Mouse (Mus musculus) adrenal gland, postnatal 14 days (tissue): ENCODE results near the gene Yod1. TPM values are rescaled to one million over a fixed set of nuclear protein-coding genes. Genes with fewer than 3 reads are reported as not detected.

Experiments
- DNase-seq: peaks from one replicate; pipeline ENCODE4 v3.0.0; 2021; ENCODE audit warnings: mixed read lengths
- total RNA-seq: library from RNA; stranded (reverse); gene quantifications from 2 replicates; pipeline ENCODE4 v1.2.3, GENCODE M21; 2021

Yod1 gene
- total RNA-seq, 1 experiment from 2014 or later = 10.1 TPM

DNA sequence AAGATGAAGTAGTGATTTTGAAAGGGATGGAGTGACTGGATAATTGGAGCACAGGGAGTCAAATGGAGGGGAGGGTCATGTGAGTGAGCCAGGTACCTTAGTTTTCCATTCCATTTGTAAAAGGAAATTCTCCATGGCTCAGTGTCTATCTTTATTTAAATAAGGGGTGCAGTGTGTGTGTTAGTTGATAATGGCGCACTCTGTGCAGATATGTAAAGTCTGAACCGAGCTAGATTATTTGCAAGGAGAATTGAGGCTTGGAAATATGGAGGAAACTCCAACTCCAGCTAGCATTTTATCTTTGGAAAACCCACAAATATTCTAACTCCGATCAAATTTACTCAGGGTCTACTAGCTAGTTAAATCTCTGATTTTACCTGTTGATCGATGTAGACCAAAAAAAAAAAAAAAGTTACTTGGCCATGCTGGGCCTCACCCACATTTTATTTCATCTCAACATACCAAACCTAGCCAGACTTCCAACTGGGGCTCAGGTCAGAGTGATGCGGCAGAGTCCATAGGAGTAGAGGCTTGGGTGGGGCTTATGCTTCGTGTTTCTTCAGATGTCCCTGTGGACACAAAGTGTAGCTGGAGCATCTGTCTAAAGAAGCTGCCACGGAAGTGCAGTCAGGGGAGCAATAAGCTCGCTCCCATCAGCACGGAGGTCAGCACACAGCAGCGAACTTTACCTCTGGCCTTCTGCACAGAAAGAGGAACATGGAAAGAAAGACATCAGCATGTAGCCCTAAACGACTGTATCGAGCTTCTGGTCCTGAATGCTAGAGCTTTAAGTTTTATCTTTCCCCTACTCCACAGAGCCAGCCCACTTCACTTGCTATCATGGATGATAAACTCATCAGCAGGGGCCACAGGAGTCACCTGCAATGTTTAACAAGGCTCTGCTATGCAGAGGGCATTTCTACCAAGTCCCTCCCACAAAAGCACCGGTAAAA is 15.9 kb downstream of the Yod1 start:
- no peak for DNase-seq

DNA sequence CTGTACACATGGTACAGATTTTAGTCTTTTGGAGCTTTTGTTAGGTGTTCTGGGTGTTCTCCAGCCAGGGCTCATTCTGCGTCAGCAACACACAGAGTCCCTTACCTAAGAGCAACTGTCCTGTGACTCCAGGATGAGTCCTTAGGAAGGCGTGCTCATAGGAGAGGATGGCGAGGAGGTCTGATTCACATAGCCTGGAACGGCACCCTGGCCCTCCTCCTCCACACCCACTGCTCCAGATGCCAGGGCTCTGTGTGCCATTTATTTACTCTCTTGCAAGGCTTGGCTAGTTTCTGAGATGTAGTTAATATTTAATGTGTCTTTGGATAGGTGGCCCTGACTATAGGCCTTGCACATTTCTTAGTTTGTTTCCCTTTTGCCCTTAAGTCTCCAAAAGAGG is 16.5 kb downstream of the Yod1 start:
- DNase-seq = peak; percentile 20

DNA sequence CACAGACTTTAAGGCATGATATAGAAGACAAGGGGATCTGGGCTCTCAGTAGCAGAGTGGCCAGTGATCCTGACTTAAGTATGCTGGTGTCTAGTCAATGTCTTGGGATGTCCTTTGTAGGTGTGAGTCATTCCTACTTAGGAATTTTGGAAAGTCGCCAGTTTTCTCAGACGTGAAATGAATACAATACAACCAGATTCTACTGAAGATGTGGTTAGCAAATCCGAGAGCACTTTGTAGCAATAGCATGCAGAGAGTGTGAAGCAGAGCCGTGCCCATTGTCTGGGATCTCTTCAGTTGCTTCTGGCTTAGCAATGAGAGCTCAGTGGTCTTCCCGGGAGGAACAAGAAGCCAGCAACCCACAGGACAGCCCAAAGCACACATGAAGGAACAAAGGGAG is 17.3 kb downstream of the Yod1 start:
- DNase-seq = no peak

DNA sequence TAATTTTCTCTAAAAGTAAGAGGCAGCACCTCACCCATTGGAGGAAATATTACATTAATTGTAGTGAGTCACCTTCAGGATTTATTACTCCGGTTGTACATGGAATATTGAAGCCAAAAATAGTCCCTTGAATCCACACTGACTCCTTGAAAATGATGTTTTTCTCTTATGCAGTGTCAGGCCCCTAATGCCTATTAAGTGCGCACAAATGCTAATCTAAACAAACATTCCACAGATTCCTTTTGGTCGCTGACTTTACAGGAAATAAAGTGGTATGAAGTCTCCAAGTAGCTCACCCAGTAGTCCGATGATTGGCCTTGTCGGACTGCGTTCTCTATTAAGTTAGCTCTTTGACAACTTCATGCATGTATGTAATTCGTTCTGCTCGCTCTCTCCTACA is 17.7 kb downstream of the Yod1 start:
- no peak for DNase-seq

DNA sequence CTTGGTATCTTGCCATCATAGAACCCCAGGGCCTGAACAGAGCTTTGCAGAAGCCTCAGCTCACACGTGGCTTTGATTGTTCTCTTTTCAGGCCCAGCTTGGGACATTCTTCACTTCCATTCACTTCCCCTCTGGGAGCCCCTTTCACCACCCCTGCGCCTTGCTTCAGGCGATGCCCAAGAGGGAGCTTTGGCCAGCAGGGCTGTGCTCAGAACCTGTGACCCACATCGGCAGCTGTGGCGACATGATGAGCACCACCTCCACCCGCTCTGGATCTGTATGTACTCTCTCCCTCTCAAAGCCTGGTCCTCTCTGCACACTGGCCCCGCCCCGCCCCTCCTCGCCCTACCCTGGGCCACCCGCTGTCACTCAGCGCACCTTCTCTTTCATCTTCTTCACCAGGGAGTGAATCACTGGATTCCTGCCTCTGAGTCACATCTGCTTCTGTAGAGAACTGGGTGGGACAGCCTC is 20.3 kb downstream of the Yod1 start:
- DNase-seq = peak; percentile 50

DNA sequence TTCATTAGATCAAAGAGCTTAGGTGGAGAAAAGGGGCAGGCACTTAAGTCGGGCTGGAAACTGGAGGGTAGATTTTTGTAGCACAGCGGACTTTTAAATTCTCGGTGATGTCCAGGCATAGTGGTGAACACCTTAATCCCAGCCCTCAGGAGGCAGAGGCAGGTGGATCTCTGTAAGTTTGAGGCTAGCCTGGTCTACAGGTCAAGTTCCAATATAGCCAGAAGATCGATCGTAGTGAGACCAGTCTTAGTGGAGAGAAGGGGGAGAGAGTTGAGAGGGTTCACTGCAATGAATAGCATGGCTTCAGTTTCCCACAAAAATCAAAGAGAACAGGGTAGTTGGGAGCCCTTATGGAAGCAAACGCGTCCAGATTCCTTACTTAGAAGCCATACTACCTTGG is 20.8 kb downstream of the Yod1 start:
- no peak for DNase-seq

DNA sequence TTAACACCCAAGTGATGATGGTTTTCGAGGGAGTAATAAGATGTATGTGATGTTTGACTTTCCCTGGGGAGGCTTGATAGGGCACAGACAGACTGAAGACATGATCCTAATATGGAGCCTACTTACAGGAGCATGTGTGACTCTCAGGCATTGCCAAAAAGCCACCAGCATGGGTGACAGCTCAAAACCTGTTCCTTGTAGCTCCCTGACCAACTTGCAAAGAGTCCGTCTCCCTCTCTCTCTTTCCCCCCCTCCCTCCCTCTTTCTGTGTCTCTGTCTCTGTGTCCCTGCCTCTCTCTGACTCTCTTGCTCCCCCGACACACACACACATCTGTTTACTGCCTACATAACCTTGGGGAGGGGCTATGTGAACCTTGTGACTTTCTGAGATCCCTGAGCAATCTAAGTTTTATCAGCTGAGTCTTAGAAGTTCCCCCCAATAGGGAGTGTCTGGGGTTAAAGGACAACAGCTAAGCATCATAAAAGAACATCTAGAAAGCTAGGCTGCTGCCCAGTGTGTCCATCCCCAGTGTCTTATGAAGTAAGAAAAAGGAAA is 21.5 kb downstream of the Yod1 start:
- DNase-seq = no peak

DNA sequence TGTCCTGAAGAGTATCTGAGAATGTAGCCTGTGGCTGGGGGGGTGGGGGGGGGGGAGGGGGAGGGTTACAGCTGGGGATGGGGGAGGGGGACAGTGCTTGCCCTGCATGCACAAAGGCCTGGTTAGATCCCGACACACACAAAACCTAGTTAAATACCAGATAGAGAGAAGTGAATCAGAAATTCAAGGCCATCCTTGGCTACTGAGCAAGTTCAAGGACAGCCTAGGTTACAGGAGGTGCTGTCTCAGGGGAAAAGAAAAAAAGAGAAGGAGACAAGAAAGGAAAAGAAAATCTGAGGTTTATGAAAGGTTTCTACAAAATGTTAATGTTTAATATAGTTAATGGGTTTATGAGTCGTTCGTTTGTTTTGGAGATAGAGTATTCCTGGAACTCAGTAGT is 22.5 kb downstream of the Yod1 start:
- DNase-seq = no peak

DNA sequence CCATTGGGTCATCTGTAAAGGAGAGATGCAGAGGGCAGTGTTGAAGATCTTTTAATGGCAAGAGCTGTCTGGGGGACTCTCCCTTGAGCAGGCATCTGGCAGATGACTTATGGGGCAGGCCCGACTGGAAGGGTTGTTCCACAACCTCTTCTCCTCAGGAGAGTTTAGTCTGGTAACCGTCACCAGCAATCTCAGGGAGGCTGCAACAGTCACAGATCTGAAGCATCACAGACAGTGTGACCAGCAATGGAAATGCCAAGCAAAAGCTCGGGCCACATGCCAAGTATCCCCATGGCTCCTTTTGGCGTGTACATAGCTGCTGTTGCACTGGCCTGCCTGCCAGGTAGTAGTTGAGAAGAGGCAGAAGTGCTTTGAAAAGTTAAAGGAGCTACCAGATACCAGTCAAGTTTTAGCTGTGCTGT is 23.1 kb downstream of the Yod1 start:
- DNase-seq = peak; percentile 33

DNA sequence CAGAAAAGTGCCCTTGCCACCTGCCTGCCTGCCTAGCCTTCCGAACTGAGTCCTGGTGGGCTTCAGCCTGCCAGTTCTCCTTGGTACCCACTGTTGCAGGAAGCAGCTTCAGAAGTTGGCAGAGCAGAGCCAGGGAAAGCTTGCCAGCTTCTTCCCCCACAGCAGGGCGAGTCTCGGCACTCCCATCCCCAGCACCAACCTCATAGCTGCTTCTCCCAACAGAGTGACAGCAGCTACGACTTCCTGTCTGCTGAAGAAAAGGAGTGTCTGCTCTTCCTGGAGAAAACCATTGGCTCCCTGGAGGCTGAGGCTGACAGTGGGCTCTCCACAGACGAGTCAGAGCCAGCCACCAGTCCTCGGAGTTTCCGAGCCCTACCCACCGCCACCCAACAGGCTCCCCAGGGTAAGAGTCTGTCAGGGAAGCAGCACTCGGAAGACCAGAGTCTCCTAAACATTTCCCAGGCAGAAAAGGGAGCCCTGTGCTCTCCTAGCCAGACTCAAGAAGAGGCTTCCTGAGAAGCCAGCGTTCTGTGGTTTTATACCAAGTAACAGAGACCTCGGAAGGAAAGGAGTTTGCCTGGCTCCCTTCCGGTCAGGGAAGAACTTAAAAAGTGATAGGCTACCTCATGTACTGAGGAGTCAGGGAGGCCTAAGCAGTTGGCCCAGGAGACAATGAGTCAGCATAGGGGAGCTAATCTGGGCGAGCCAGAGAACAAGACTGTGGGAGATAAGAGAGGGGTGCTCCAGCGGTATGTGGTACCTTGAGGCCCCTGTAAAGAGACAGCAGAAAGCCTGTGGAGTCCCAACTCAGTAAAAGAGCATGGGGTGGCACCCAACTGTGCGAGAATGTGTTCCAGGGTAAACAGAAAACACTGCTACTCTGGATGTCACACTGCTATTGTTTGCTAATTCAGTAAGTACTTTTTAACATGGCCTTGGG is 23.9 kb downstream of the Yod1 start:
- DNase-seq = no peak

DNA sequence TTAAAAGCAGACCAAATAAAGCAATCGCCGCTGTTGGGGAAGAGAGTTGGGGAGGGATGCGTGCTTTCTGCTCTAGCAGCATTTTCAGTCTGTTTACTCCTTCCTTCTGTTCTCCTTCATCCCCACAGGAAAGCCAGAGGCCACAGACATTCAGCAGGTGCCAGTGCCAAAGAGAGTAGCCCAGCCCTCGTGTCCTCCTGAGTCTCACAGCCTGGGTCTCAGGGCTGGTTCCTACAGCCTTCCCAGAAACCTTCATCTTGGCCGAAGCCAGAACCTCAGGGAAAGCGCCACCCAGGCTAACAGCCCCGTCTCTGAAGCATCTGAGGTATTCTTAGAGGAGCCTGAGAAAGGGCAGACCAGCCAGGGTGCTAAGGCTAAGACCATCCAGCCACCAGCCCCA is 25.1 kb downstream of the Yod1 start:
- no peak for DNase-seq

DNA sequence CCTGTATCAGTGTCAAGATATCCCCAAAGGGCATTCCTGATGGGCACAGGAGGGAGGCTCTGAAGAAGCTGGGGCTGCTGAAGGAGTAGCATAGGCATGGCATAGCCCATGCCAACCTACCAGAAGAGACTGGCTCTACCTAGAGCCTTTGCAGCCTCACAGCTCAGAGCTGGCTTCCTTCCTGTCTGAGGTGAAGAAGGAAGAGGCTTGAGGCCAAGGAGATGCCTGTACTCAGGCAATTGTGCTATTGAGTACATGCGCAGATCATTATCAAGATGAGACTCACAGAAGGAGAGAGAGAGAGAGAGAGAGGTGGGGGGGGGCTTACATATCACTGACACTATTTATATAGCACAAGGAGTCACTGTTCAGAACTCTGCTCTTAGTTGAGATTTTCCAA is 26.6 kb downstream of the Yod1 start:
- no peak for DNase-seq

DNA sequence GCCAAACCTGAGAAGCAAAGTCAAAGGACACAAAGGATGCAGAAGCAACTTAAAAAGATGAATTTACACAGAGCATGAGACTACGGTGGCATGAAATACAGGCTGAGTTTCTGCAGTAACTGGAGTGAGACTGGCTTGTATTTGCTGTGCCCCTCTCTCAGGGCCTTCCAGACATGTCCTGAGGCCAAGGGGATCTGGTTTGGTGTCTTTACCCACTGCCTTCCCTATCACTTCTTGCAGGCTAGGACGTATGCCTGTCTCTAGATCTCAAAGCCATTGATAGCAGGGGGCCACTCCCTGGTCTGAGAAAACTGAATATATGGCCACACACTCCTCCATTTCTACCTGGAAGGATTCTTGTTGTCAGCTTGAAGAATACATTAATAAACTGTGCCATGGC is 27.1 kb downstream of the Yod1 start:
- no peak for DNase-seq

DNA sequence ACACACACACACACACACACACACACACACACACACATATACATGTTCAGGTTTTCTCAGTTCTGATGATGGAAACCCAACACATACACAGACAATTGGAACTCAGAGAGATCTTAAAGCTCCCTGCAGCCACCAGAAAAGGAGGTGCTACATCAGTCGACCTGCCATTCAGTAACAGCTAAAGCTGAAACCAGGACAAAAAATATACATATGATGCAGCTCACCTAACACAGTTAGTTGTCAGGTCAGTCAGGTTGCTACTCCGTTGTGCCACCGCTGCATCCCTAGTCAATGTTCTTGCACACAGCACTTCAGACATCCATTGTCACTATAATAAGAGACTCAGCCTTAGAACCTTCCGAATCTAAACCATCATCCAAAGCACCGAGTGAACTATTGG is 27.8 kb downstream of the Yod1 start:
- DNase-seq = no peak

DNA sequence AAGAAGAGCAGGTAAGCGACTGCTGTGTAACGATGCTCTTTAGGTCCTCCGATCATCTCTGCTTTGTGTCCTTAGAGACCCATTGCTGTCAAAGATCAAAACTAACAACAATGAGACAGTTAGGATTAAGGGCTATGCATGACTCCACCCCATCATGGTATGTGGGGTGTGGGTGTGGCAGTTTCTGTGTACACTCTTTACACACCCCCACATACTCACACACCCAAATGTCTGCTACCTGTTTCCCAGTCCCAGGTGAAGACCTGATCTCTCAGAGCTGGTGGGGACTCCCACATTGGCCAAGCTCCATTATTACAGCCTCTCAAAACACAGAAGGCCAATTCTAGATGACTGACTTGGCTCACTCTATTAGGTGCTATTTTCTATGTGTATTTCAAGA is 28.5 kb downstream of the Yod1 start:
- DNase-seq = no peak

DNA sequence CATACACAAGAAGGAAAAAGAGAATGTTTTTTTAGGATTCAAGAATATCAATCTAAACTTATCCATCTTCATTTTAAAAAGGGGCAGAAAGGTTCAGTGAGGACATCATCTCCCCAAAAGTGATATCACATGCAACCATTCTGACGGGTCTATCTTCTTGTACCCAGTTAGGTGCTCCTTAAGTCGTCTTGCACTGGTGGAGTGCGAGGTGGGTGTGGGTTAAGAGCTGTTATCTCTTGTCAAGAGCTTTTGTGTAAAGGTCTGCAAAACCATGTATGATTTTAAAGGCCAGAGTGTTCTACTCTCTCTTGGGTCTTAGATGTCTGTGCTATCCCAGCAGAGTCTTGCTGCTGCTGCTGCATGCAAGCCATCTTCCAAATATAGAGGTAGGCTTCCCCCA is 29.7 kb downstream of the Yod1 start:
- DNase-seq = no peak

DNA sequence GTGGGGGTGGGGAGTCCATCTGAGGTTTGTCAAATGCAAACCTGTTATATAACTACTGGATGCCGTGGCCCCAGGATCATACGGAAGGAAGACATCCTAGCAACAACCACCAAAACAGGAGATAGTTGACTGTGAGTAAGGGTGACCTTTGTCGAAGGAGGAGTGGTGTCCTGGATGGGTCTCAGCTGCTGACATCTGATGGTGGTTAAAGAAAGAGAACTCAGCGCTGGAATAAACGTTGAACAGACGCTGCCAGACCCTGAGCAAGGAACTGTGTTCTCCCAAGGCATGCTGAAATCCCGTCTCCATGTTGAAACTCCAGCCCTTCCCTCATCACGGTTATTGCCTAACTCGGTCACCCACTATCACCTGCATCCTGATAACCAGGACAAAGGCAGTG is 42.6 kb downstream of the Yod1 start:
- DNase-seq = no peak

DNA sequence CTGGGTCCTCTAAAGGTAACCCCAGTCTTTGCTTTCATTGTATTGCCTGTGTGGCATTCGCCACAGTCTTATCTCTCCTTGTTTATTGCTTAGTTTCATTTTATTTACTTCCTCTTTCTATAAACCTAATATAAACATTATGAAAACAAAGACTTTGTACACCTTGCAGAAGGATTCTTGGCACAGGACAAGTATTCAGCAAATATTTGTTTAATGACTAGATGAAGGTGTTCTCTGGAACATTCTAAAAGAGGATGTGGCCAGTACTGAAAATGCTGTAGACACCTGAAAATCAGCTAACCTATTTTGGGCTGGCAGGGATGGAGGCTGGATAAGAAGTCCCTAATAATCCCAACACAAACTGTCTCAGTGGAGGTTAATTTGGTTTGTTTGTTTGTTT is 44.5 kb downstream of the Yod1 start:
- no peak for DNase-seq

DNA sequence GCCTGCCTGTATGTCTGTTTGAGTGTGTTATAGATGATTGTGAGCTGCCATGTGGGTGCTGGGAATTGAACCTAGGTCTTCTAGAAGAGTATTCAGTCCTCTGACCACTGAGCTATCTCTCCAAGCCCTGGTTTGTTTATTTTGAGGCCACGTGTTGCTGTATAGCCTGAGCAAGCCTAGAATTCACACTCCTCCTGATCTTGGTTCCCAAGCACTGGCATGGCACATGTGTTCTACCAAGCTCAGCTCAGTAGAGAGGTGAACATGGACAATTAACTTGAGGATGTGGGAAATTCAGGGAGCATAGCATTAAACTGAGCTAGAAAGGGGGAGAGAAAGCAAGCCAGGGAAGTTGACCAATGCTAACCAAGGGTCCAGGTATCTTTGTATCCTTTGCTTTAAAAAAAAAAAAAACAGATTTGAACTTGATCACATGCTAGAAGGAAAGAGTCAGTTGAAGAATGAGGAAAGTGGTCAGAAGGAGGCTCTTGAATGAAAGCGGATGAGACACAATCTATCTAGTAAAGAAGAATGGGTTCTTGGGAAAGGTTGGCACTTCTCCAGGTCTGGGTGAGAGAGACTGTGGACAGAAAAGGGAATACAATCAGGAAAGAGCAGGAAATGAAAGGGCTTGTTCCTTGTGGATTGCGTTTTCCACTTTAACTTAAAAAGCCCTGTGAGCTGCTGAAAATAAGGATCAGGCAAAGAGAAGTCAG is 45.1 kb downstream of the Yod1 start:
- DNase-seq = no peak

DNA sequence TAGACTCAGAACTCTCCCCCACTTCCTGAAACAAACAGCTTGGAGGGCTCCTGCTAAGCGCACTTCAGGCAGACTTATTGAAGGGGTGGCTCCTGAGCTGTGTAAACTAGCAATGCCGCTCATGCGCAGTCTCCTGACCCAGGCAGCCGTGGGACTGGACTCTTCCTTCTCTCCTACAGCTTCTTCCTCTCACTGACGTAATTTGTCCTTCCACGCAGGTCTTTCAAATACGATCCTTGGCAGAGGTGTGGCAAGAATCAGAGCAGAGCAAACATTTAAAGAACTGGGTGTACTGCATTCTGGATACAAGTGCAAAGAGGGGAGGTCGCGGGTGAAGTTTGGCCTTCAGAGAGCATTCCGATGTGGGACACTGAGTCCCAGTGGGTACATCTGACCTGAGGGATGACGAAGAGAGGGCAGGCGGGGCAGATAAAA is 46.9 kb downstream of the Yod1 start:
- no peak for DNase-seq

DNA sequence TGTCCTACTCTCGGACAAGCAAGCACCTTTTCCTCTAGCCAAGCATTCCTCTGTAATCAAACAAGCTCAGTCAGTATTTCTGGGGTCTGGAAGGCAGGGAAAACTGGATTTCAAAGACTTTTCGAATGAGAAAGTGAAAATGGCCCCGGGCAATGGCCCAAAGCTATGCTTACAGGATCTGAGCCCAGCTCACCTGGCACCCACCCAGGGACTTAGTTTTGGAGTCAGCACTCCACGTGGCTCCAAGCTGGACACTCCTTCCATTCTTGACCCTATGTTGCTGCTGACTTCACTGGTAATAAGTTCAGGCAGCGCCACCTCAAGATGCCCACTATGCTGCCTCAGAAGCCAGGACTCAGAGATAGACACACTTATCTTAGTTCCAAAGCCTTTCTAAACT is 49.9 kb downstream of the Yod1 start:
- DNase-seq = peak; percentile 9

DNA sequence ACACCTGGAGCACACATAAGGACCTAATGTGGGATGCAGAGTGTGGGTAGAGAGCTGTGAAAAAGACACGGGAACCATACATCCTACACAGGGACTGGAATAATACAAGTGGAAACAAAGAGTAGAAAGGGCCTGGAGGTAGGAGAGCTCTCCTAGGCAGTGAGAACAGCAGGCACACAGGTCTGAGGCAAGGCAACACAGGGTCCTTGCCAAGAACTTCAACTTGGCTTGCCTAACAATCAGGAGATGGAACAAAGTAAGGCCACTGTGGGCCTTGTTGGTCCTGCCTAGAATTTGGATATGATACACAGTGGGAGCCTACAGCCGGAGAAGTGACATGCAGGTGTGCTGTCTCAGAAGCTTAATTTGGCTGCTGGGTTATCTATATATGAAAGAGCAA is 52.8 kb downstream of the Yod1 start:
- no peak for DNase-seq
